Mouse (Mus musculus): ENCODE data around the gene Tagap1.
"Not testable (repeated sequence)": the region's sequence is repeated elsewhere in the genome, so short reads cannot be mapped to it uniquely, and the experiment has no call there.

The Tagap1 gene

GRCm38 (mm10) chr17:6960776-6961175, at the start of gene Tagap1:
Gene Tagap1 (minus strand): TSS chr17:6961156.
- DNase-seq (ENCODE audit: low spot score), result not testable (repeated sequence)

DNA sequence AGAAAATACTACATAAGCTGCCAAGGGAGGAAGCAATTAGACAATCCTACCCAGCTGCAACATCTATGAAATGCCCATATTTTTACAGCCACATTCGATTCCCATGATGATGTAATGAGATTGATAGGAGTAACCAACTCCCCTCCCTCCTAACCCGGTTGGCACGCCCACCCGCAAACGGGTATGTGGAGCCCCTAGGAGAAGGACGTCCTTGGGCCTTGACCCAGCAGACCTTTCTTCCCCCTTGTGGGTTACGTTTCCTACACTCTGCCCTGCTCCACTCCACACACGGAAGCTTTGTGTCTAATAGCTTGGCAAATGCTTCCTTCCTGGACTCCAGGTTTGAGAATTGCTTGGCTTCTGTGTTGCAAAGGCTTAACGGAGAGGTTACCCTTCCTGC, 48.9 kb upstream of the Tagap1 start:
- DNase-seq (ENCODE audit: low spot score), result not testable (repeated sequence)

GRCm38 (mm10) chr17:7009440-7009839, 48.5 kb upstream of the Tagap1 start:
- not testable (repeated sequence) for DNase-seq (ENCODE audit: low spot score)

DNA sequence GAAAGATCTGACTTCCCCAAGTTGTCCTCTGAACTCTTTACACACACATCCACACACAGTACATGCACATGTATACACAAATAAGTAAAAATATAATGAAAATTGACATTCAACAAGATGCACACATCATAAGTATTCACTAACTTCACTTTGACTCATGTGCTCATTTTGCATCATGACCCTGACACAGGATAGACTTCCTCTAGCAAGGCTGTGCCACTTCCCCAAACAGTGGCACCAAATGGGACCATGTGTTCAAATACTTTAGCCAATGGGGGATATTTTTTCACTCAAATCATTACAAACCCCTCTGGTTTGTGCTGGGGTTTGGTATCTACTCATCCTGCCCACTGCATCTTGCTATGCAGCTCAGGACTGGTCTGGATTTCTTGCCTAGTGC, 47.9 kb upstream of the Tagap1 start:
- DNase-seq (ENCODE audit: low spot score), result not testable (repeated sequence)

GRCm38 (mm10) chr17:7005646-7006045, 44.7 kb upstream of the Tagap1 start:
- not testable (repeated sequence) for DNase-seq (ENCODE audit: low spot score)

- DNase-seq (ENCODE audit: low spot score), result not testable (repeated sequence)
These were observed 42.4 kb upstream of the Tagap1 start for GRCm38 (mm10) chr17:7003392-7003791.

- not testable (repeated sequence) for DNase-seq (ENCODE audit: low spot score)
These were observed 41.0 kb upstream of the Tagap1 start for GRCm38 (mm10) chr17:7001790-7002585.

DNA sequence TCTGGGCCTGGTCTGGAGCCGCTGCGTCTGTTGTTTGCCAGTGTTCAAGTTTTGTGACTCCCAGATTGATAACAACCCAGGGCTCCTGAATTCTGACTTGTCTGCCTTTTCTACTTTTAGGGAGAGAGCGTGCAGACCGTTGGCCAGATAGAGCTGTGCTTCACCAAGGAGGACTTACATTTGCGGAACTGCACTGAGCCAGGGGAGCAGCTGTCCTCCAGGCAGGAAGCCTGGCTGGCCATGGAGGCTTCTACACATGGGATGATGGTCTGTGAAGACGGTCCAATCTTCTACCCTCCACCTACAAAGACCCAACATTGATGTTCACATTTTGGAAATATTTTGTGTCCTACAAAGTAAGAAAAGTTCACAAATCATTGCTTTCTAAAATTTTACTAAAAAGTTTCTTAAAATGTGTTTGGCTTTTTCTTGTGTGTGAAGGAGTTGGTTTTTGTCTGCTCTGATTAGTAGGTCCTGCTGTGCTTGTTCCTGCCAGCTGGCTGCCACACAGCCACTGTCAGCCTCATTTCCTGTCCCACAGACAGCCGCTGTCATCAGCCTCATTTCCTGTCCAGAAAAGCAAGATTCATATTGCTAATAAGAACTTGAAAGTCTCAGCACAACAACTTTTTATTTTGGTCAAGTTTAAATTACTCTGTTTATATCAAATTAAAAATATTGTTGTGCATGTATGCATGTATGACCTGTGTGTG, 37.0 kb upstream of the Tagap1 start:
- DNase-seq (ENCODE audit: low spot score), result not testable (repeated sequence)

DNA sequence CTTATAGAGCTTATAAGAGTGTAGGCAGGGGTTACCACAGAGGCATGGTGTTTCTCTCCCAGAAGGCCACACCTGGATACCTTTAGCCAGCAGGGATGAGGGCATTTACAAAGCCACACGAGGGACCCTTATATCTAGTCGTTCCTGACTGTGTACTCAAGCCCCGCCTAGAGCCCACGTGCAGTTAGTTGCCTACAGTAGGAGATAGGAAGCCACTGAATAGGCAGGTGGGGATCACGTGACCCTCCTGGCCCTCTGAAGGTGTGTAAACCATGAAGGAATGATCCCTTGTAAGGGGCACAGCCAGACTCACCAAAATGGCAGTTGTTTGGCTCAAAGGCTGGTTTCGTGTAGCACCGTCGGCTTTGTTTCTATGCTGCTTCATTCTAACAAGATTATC, 35.9 kb upstream of the Tagap1 start:
- DNase-seq (ENCODE audit: low spot score), result not testable (repeated sequence)

GRCm38 (mm10) chr17:6995504-6995903, 34.5 kb upstream of the Tagap1 start:
- DNase-seq (ENCODE audit: low spot score), result not testable (repeated sequence)

- DNase-seq (ENCODE audit: low spot score), result not testable (repeated sequence)
These were observed 25.2 kb upstream of the Tagap1 start for GRCm38 (mm10) chr17:6986118-6986517.

- not testable (repeated sequence) for DNase-seq (ENCODE audit: low spot score)
These were observed 19.2 kb upstream of the Tagap1 start for GRCm38 (mm10) chr17:6980144-6980543.

- not testable (repeated sequence) for DNase-seq (ENCODE audit: low spot score)
These were observed 18.4 kb upstream of the Tagap1 start for GRCm38 (mm10) chr17:6979380-6979779.

DNA sequence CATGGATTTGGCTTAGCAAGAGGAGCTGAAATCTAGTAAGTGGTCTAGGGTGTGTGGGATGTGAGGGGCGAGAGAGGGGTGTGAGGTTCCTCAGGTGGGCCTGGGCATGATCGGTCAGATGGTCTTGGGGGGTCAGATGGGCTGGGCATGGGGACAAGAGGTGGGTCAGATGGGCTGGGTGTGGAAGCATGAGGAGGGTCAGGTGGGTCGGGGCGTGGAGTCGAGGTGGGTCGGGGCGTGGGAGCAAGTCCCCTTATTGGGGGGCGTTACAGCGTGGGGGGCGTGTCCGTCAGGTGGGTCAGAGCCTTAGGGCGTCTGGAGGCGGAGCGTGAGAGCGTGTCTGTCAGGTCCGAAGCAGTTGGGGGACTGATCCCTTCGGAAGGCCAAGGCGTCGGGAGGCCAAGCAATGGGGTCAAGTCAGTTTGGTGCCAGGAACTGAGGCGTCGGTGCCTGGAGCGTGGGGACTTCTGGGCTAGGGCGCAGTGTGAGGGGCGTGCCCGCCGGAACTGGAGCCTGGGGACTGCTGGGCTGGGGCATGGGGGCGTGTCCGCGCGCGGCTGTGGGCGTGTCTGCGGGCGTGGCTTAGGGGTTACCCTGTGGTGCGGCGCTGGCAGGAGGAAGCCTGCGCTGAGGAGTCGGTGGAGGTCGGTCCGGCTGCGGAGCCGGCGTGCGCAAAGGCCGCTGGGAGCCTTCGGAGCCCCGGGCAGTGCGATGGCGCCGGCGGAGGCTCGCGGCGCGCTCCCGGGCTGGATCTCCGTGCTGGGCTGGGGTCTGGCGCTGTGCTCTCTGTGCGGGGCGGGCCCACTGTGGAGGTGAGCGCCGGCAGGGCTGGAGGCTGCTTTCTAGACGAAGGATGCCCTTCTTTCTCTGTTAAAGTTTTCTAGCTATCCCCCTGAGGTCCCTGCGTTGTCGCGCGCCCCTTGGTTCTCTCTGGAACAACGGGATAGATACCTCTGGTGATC, 17.6 kb upstream of the Tagap1 start, which contains the start of gene Gm49721:
Gene Gm49721 (plus strand): TSS at position 618 of the 962 bp plus-strand sequence.
- DNase-seq (ENCODE audit: low spot score), result not testable (repeated sequence)

- DNase-seq (ENCODE audit: low spot score), result not testable (repeated sequence)
These were observed 14.0 kb upstream of the Tagap1 start for GRCm38 (mm10) chr17:6974985-6975384.

- not testable (repeated sequence) for DNase-seq (ENCODE audit: low spot score)
These were observed 12.0 kb upstream of the Tagap1 start for GRCm38 (mm10) chr17:6972836-6973396.

GRCm38 (mm10) chr17:6971238-6971637, 10.3 kb upstream of the Tagap1 start:
- not testable (repeated sequence) for DNase-seq (ENCODE audit: low spot score)

- not testable (repeated sequence) for DNase-seq (ENCODE audit: low spot score)
These were observed 9.4 kb upstream of the Tagap1 start, which contains the start of gene Rnaset2b for GRCm38 (mm10) chr17:6970334-6970733. Gene Rnaset2b (plus strand): TSS chr17:6970634.

DNA sequence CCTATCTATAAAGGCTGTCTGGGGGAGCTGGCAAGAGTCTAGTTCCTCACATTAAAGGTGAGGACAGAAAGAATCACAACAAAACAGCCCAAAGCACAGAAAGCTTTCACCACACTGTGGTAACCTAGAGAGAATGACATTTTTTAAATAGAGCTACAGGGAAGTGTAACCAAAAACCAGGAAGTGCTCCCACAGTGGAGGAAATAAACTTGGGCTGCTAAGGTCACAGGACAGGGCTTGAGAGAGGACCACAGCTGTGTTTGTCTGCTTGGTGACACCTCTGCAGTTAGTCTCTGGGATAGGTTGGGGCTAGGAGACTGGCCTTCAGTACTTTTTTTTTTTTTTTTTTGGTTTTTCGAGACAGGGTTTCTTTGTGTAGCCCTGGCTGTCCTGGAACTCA, 6.7 kb upstream of the Tagap1 start:
- not testable (repeated sequence) for DNase-seq (ENCODE audit: low spot score)

DNA sequence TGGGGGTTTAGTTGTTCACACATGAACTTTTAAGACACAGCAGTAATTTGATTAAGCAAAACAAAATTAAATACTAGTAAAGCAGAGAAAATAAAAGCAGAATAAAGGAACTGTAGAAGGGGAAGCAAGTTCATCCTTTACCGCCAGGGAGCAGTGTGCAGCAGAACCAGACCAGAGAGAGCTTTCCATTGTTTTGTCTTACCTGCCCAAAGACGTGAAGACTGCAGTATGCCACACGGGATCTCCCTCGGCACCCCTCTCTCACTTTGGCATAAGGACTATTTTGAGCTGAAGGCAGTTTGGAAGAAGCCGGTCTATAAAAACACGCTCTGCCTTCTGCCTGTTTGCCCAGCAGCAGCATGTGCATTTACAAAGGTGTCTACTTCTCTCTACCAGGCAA, 4.4 kb upstream of the Tagap1 start:
- not testable (repeated sequence) for DNase-seq (ENCODE audit: low spot score)

- DNase-seq (ENCODE audit: low spot score), result not testable (repeated sequence)
These were observed 2.0 kb upstream of the Tagap1 start for GRCm38 (mm10) chr17:6962936-6963335.
